Mouse (Mus musculus) neutrophil, adult 5-6 weeks (primary cell): ENCODE measurements around the gene Tmem100. TPM values are rescaled to one million over a fixed set of nuclear protein-coding genes. Genes with fewer than 3 reads are reported as not detected.

ENCODE experiments used
- ATAC-seq: fragments of 151-379, 151-347 bp; 2 replicates; pipeline ENCODE4 v1.8.0; 2017; ENCODE audit warnings: mild to moderate bottlenecking, moderate TSS enrichment; ENCODE audit not compliant: insufficient number of reproducible peaks, poor library complexity, low FRiP score, severe bottlenecking; ENCODE audit errors: extremely low read depth
- total RNA-seq: library from RNA; stranded (forward); fragments of 200-1000 nt; gene quantifications from 2 replicates; pipeline ENCODE4 v1.2.3, GENCODE M21; 2017

The Tmem100 gene
- total RNA-seq, 1 experiment from 2014 or later = 0.70 TPM

DNA sequence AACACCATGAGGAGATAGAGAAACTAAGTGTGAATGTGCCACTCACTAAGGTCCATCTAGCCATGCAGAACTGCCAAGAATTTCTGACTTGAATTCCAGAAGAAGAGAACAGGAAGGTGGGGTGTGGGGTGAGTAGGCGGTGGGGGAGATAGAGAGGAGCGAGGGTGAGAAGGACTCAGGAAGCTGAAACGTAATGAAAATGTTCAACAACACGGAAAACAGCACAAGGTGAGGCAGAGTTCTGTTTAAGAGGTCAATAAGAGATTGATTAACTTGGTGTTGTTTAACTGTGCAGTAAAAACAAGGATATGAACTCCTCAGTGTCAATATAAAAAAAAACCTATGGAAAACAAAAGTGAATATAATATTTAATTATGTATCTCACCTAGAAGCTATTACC, 24.0 kb upstream of the Tmem100 start:
- ATAC-seq = no peak

DNA sequence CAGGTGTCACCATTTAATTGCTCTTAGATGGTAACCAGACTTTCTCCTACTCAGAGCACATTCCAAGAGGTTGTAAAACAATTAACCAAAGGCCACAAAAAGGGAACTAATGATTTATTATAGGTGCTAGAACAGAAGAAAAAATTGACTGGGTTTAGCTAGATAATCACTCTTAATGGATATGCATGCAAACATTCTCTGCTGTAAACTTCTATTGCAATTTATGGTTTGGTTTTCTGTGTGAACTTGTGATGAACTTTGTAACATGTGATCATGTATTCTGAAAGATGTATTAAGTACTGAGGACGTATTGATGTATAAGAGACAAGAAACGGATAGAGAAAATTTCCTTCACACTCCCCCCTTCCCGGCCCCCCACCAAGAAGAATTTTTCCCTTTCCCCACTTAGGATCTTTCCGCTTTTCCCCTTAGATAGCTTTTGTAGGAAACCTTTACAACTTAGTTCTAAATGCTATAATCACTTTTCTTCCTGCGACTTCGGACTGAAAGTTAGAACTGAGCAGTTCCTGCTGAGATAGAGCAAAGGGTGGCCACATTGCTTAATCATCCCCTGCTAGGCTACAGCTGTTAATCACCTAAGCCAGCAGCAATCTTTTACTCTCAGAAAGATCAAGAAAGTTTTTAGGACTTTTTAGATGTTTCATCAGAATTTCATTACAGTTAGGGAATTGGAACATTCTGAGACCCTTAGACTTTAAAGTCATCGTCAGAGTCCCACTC, 22.2 kb upstream of the Tmem100 start:
- ATAC-seq = no peak

DNA sequence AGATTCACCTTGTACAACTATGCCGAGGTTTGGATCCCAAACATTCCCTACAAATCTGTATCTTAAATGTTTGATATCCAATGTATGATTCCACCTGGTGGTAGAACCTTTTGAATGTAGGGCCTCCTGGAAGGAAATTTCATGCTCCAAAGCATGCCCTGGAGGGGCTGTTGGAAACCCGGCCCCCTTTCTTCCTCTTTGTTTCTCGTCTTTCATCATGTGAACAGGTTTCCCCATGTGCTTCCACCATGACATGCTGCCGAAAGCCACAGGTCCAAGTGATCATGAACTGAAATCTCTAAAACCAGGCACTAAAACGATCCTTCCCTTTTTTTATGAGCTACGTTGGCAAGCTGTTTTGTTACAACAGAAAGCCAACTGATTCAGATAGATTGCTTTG, 16.5 kb upstream of the Tmem100 start:
- ATAC-seq = no peak

DNA sequence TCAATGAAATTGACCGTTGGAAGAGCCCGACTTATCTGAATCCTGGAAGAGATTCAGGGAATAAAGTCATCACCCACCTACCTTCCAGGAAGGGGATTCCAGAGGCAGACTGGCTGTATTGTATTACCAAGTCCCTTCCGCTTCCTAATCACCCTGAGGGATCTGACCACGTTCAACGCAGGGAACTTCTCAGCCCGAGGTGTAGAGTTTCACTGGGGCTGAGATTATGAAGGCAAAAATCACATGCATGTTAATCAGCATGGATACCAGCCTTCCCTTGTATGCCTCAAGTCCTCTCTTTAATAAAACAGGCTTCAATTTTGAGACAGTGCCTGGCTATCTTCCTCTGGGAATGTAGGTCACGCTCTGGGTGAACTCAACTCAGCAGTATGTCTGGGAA, 14.9 kb upstream of the Tmem100 start:
- no peak for ATAC-seq

DNA sequence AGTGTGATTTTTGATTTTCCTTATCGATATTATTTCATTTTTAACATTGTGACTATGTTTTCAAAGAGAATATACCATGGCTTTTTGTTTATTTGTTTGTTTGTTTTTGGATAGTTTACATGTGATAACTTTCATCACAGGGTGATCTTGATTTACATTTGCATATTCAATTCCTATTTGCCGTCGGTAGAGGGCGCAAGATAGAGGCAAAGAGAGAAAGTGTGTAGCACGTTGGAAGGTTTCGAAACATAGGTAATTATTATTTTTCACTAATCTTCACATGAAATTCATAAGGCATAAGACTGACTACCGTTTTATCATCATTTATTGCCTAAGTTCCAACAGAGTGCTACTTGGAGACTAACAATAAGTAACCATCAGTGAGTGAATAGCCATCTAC, 11.0 kb upstream of the Tmem100 start:
- ATAC-seq = peak; percentile 84

DNA sequence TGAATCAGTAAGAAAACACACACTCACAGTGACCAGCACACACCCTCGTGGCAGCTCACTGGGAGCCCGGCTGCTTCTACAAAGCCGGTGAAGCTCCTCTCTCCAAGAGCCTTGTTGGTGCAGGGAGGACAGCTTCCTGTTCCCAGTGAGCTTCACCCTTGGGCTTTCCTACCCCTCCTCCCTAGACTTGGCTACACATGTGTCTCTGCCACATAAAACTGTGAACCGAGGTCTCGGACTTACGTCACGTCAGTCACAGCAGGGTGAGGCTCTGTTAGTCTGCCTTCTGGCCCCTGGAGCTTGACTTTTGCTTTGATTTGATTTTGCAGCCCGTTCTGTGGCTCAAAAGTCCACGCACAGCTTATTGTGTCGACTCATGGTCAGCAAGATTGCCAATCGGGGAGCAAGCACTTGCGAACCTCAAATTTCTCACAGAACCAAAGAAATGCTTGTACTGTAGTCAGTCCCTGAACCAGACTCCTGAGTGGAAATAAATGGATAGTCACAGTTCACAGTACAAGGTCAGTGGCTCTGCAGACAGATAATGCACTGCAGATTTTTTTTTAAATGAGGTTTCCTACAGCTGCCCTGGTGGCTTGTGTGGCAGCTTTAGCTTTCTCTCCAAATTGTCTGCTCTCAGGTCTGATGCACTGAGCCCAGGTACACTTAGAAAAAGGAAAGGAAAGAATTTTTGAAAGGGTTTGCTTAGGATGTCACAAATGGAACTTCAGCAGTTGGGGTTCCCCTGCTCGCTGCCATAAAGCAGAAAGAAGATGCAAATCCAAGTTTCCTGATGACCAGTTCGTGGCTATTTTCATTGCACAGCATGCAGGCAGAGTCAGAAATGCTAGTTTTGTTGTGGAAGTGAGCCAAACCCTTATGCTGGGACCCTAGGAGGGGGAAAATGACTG, 4.0 kb upstream of the Tmem100 start:
- ATAC-seq = no peak

DNA sequence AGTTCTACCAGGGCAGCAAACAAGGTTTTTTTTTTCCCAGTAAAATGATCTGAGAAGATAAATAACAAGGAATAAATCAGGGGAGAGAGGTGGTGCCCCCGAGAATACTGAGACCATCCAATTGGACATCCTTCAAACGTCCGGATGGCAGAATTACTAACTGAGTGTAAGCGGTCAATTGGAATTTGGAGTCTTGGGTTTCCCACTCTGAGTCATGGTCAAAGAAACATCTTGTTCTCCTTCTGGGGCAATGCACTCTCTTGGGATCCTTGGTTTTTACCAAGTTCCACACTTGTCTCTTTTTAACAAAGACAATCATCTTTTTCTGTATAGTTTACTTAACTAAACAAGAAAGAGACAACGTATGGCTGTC, 3.4 kb upstream of the Tmem100 start:
- no peak for ATAC-seq

DNA sequence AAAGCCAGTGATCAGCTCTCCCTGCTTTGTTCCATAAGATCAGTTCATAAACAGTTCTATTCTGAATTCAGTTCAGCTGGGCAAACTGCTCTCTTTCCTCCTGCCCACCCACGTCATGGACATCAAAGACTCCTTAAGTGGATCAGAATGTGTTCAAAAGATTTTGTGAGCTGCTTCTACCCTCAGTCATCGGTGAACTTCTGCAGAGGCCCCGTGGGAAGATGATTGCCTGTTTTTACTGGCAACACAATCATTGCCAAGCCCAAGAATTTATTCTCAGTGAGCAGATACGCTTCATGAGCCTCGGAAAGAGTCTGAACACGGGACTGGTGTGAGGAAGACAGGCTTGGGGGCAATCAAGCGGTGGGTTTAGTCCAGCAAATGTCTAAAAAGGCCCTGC, 2.9 kb upstream of the Tmem100 start:
- no peak for ATAC-seq

DNA sequence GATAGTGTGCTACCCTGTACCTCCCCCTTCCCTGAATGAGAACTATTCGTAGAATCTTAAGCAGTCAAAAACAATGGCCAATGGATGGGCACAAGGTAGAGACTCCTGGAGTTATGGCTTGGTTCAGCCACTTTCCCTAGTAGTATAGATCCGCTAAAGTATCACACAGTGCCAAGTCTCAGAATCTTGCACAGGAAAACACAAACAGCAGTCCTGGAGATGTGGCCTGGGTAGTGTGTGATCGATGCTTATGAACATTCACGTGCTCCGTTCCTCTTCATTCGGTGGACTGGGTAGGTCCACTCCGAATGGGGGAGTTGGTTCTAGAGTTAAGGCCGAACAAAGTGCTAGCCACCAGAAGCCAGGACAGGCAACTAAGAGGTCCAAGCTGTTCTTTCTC, 1.4 kb upstream of the Tmem100 start:
- ATAC-seq = no peak

DNA sequence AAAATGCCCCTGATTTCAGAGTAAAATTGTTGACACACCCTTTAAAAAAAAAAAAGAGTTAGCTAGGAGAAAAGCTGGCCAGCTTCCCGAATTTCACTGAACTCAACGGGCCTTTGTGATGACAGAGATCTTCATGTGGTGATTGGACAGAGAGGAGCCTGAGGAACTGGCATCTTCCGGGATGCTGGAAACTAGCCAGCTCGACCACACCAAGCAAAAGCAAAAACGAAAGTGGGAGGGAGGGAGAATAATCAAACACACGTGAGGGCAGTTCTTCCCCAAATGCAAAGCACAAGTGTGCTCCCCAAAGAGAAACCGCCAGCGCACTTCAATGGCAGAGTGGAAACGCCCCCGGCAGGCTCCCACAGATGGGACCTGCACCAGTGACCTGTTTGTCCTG, 794 bp upstream of the Tmem100 start:
- ATAC-seq = peak; percentile 61; the same call in 1 of the 2 replicates

DNA sequence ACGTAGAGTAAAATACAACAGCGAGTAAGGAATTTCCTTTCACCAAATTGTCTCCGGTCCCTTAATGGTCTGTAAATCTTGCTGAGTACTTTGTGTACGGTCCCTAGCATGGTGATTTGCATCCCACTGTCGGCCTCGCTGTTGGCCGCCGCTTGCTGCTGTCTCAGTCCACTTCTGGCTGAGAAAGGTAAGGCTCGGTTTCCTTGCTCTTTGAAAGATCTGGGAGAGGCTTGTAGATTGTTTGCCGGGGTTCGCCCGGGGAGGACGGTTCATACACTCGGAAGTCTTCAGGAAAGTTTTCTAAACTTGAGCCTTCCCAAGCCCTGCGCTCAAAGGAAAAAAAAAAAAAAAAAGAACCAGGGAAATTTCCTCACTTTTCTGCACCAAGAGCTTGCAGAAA, 409 bp downstream of the Tmem100 start:
- ATAC-seq = peak; percentile 40; the same call in 1 of the 2 replicates

DNA sequence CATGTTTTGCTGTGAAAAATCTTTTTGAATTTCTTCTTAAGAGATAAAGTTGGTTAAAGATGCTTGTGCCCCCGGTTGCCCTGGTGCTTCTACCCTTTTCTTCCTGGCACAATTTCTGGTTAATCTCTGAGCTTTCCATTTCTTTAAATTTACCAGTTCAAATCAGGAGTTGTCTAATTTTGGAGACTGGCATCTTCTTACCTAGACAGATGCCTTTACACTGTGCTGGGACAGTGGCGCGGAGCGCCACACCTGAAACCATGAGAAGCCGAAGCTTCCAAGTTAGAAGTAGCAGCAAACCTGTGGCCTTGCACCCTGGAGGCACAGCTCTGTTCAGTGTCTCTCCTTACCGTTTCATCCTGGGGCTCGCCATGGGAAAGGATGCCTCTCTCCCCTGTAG, 928 bp downstream of the Tmem100 start:
- no peak for ATAC-seq

DNA sequence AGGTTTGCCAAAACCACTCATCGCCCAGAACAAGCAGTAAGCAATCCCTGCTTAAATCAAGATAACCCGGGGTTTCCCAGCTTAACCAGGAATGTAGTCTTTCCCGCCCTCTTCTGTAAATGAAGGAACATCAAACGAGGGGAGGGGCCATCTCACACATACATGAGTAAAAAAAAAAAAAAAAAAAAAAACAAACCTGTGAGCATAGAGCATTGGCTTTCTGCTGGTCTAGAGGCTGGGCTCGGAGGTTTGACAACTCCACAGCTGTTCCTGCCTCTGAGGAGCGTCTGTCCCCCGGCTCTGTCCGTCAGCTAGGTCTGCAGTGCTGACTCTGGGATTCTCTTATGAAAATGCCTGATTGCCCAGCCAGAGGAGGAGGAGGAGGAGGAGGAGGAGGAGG, 2.7 kb downstream of the Tmem100 start:
- no peak for ATAC-seq

DNA sequence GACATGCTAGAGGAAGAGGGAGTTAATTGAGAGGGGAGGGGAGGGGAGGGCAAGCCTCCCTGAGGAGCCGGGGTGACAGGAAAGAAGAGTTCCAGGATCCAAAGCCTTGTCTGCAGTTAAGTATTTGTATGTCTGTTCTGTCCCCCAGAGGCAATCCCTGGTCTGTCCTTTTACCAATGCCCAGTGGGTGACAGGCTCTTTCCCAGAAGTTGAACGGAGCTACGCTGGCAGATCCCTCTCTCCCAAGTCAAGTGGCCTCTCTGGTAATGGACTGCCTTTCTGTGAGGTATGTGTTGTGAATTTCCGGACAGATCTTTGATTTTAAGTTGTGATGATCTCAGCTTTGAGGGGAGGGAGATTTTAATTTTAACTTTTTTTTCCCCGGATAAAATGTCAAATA, 3.3 kb downstream of the Tmem100 start:
- no peak for ATAC-seq

DNA sequence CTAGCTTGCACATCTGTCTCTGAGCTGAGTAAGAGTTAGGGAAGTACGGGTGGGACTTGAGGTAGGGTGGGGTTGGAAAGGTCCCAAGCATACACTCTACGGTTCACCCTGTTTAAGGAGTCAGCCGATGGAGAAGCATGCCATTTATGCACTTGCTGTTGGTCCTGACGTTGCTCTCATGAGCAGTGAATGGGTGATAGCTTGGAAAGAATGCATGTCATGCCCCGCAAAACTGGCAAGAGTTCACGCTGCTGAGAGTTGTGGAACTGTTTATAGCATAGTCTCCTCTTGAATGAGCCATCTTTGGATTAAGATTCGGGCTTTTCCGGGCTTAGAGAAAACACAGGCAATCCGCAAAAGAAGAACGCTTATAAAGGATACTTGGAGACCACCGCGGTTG, 4.5 kb downstream of the Tmem100 start:
- ATAC-seq = no peak

DNA sequence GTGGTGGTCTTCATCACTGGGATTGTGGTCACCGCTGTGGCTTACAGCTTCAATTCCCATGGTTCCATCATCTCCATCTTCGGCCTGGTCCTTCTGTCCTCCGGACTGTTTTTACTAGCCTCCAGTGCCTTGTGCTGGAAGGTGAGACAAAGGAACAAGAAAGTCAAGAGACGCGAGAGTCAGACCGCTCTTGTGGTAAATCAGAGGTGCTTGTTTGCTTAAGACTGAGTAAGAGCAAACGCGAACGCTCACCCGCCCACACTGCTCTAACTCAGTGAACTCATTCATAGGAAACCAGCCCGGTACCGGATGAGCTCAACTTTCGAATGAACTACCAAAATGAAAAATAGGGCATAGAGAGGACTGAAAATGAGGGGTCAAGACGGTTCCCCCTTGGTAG, 5.4 kb downstream of the Tmem100 start:
- ATAC-seq = no peak

DNA sequence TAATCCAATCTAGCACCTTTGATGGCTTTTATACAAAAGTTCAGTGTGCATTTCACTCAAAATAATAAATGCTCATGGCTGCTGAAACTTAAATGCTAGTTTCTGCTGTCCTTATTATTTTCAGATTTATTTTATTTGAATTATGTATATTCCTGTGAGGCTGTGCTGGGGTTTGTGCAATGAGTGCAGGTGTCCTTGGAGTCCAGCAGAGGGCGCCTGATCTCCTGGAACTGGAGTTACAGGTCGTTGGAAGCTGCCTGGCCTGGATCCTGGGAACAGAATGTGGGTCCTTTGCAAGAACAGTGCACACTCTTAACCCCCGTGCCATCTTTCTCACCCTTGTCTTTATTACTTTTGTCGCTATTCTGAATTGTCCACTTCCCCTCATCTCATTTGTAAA, 6.3 kb downstream of the Tmem100 start:
- ATAC-seq = peak; percentile 58; the same call in 1 of the 2 replicates

DNA sequence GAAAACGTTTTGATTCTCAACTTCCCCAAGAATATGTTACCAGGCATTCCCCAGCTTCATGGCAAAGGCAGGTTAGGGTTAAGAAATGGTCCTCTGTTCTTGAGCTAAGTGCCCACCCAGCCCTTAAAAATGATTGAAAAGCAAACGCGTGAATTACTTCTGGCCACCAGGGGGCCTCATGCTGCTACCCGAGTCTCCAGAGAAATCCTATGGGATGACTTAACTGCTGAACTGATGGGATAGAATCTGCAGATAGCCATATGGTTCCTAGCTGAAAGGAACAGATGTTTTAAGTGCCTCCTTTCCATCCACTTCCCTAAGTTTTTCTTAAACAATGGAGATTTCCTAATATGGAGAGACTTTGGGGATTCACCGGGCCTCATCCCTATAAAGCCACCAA, 7.9 kb downstream of the Tmem100 start:
- ATAC-seq = no peak

DNA sequence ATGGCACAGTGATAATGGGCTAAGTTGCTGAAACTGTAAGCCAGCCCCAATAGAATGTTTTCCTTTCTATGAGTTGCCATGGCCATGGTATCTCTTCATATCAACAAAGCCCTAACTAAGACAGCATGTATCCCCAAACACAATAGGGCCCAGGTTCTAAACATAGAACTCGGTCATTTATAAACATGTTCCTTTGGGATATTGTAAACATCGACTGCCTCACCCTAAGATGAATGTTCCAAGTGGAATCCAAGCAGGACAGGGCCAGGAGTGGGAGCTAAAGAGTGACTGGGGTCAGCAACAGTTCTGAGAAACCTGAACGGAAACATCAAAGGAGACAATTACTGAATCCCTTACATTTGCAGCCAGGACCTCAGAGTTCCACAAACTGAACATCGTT, 14.3 kb downstream of the Tmem100 start:
- no peak for ATAC-seq

DNA sequence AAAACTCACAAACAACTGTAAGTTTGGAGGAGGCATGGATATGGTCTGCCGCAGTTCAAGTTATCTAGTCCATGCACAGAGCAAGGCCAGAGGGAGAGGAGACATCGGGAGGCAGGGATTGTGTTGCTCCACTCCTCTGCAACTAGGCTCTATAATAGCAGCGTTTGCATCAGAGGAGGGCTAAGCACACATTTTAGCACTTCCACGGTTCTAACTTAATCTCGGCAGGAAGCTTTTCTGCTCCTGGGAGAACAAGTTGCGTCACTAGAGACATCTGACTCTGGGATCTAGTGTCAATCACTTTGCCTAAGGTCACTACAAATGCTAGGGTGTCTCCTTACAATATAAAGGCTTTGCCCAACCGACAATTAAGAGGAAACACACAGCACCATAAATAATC, 16.1 kb downstream of the Tmem100 start:
- ATAC-seq = no peak
